Mouse (Mus musculus) gastrocnemius, adult 8-10 months (tissue): ENCODE measurements around the gene Olfr1185-ps1. TPM values are rescaled to one million over a fixed set of nuclear protein-coding genes. Genes with fewer than 3 reads are reported as not detected.
"Not testable (repeated sequence)": the region's sequence is repeated elsewhere in the genome, so short reads cannot be mapped to it uniquely, and the experiment has no call there.

Source experiments
- DNase-seq, 2 experiments: peaks; one replicate each; pipeline ENCODE4 v3.0.0; 2022; ENCODE audit warnings: low spot score in 2 of 2
- total RNA-seq, 4 experiments: library from RNA; stranded (reverse); gene quantifications; 2 replicates each; pipeline ENCODE4 v1.2.4; 2022

Olfr1185-ps1 gene
- not detected for total RNA-seq

DNA sequence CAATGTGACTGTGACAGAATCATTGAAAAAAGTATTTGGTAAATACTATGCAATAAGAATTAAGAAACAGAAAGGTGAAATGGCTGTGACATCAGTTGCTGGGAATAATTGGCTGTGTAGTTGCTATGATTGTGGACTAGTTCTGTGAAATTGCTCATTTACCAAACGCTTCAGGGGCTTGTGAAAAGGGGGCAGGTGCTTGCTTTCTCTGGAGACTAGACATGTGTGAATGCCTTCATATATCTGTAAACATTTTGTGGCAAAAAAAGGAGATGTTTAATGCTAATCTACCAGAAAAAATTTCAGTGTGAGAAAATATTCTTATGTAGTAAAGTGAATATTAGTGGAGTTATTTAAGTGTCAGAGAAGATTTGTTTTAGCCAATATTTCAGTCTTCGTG is at the start of gene Olfr1185-ps1:
Olfr1185-ps1 (plus strand) TSS at position 301 of the 400 bp plus-strand sequence.
- no peak for DNase-seq

- DNase-seq, result no peak
Observed at GRCm38 (mm10) chr2:88449031-88449430, 44.1 kb upstream of the Olfr1185-ps1 start, which contains the start of gene Gm13757. Gene Gm13757 (minus strand): TSS chr2:88449131.

DNA sequence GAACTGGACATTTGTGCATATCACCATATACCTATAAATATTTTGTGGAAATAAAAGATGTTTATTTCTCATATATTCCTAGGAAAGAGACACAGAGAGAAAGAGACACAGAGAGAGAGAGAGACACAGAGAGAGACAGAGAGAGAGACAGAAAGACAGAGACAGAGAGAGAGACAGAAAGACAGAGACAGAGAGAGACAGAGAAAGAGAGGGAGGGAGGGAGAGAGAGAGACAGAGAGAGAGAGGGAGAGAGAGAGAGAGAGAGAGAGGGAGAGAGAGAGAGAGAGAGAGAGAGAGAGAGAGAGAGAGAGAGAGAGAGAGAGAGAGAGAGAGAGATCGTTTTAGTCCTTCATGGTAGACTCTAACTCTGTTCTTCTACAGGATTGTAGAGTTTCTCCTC is 38.6 kb upstream of the Olfr1185-ps1 start, which contains the start of gene Olfr1183:
Olfr1183 (plus strand) TSS at position 301 of the 400 bp plus-strand sequence.
- DNase-seq, result not testable (repeated sequence)

DNA sequence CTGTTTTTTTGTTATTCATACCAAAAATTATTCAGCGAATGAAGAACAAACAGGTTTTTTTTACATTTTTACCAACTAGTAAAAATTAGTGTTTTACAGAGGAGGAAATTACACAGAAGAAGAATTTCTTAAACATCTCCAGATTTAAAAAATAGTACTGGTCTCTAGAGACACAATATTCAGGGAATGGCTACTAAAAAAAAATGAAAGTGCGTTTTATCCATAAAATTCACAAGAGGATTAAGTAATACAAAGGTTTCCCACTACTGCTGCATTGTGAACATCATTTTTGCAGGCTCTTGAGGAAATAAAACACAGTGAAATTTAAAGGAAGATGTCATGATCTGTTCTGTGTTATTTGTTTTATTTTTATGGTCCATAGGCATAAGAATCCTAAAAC is 9.8 kb upstream of the Olfr1185-ps1 start, which contains the start of gene Olfr1184:
Olfr1184 (plus strand) TSS at position 301 of the 400 bp plus-strand sequence.
- DNase-seq, result no peak

GRCm38 (mm10) chr2:88518251-88518650 is 25.1 kb downstream of the Olfr1185-ps1 start, which contains the start of gene Olfr1186:
Gene Olfr1186 (plus strand): TSS chr2:88518551.
- no peak for DNase-seq

DNA sequence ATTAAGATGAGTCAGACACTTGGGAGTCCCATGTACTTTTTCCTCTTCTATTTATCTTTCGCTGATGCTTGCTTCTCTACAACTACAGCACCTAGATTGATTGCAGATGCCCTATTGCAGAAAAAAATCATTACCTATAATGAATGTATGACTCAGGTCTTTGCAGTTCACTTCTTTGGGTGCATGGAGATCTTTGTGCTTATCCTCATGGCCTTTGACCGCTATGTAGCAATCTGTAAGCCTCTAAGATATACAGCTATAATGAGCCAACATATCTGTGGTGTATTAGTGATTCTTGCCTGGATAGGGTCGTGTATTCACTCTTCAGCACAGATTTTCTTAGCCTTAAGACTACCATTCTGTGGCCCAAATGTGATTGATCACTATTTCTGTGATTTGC is 32.6 kb downstream of the Olfr1185-ps1 start:
- no peak for DNase-seq

Other genes with a start within 250 kb of the Olfr1185-ps1 start
- not detected for gene Olfr1173, start 213.4 kb upstream of the Olfr1185-ps1 start, total RNA-seq
- not detected for gene Olfr1174-ps, start 178.2 kb upstream of the Olfr1185-ps1 start, total RNA-seq
- not detected for gene Olfr1175-ps, start 166.1 kb upstream of the Olfr1185-ps1 start, total RNA-seq
- gene Olfr1176, start 156.6 kb upstream of the Olfr1185-ps1 start, total RNA-seq, result not detected
- gene Olfr1177-ps, start 146.8 kb upstream of the Olfr1185-ps1 start, total RNA-seq, result not detected
- gene Olfr1178, start 106.3 kb upstream of the Olfr1185-ps1 start, total RNA-seq, result not detected
- gene Olfr1179, start 86.9 kb upstream of the Olfr1185-ps1 start, total RNA-seq, result not detected
- not detected for gene Olfr1180, start 74.2 kb upstream of the Olfr1185-ps1 start, total RNA-seq
- not detected for gene Olfr1181, start 67.1 kb upstream of the Olfr1185-ps1 start, total RNA-seq
- gene Gm13757, start 44.2 kb upstream of the Olfr1185-ps1 start, total RNA-seq, result not detected
- not detected for gene Olfr1183, start 38.5 kb upstream of the Olfr1185-ps1 start, total RNA-seq
- gene Olfr1184, start 9.7 kb upstream of the Olfr1185-ps1 start, total RNA-seq, result not detected
- gene Olfr1186, start 25.2 kb downstream of the Olfr1185-ps1 start, total RNA-seq, result not detected
- not detected for gene Olfr1188, start 63.6 kb downstream of the Olfr1185-ps1 start, total RNA-seq
- gene Olfr1189, start 93.1 kb downstream of the Olfr1185-ps1 start, total RNA-seq, result not detected
- gene Olfr1191-ps1, start 147.2 kb downstream of the Olfr1185-ps1 start, total RNA-seq, result not detected
- not detected for gene Olfr1192-ps1, start 155.2 kb downstream of the Olfr1185-ps1 start, total RNA-seq
- not detected for gene Olfr1193, start 182.3 kb downstream of the Olfr1185-ps1 start, total RNA-seq
- gene Olfr1195, start 195.9 kb downstream of the Olfr1185-ps1 start, total RNA-seq, result not detected
- not detected for gene Olfr1196, start 211.3 kb downstream of the Olfr1185-ps1 start, total RNA-seq
- gene Olfr1197, start 239.0 kb downstream of the Olfr1185-ps1 start, total RNA-seq, result not detected